Comparison of ENCODE assay signal across 9 mouse cellular contexts in the genomic region with DNA sequence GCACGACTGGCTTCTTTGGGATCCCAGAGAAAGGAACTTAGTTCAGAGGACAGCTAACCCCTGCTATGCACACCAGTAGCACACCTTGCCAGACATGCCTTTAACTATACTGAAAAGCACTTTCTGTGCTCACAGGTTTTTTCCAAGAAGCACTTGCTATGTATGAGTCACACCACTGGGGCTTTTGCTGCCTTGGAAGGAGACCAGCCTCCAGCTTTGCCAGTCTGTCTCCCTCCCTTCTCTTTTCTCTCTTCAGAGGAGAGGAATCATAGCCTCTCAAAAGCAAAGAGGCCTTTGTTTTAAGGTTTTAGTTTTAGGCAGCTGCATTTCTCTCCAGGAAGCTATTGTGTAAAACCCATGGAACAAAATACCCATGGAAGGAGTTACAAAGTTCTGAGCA. TPM values are rescaled to one million over a fixed set of nuclear protein-coding genes. Genes with fewer than 3 reads are reported as not detected.
DNase-seq lines count a peak whose midpoint lies in the region.
"Had no signal": no experiment of that assay in that cellular context is flagged by ENCODE, and none has a peak within 500 bp of the region (broad histone marks: within the 10 kb centered on the region; RNA-seq: fewer than 3 reads in every experiment).

No protein-coding gene starts in this region.

- intact Hi-C loops in heart, postnatal 10 days (cut with DNase I), result no loop called here

- DNase-seq in adrenal gland, adult 2 months, result peak; percentile 61
- no peak for DNase-seq in adrenal gland, adult 8-10 months
- DNase-seq in heart, postnatal 10 days, result peak; percentile 30 to 37
- no peak for DNase-seq in heart, postnatal 4 days
- DNase-seq in lung, postnatal 36 days, result peak; percentile 56
- DNase-seq in lung, postnatal 25 days (ENCODE audit: low spot score), result no peak
- DNase-seq in right cerebral cortex, postnatal 14 days, result peak; percentile 28
- no peak for DNase-seq in B cell, adult 2 months
- DNase-seq: midbrain, embryonic 14.5 days had no signal

RNA-seq across cellular contexts. Expression of gene Tubb2a, which starts 11.5 kb away (rescaled TPM):
- 10 to 100 TPM; 30.1 to 37.2 TPM for total RNA-seq in adrenal gland, adult 2 months (2021)
- polyA plus RNA-seq in adrenal gland, adult 2 months (2012; rRNA removed), result 74.7 and 93.5 TPM in 2 replicates
- 10 to 100 TPM; 21.4 to 34.1 (median 28.2) TPM for total RNA-seq in adrenal gland, adult 8-10 months (2022)
- 100 to 1,000 TPM; 114 to 117 TPM for total RNA-seq in heart, postnatal 10 days (2021)
- total RNA-seq in heart, postnatal 4 days (2021), result 100 to 1,000 TPM; 168 to 177 TPM

RNA-seq across cellular contexts. Expression of gene Bphl, which starts 29.0 kb away (rescaled TPM):
- total RNA-seq in adrenal gland, adult 2 months (2021), result 10 to 100 TPM; 74.9 to 75.1 TPM
- 57.4 and 61.2 TPM in 2 replicates for polyA plus RNA-seq in adrenal gland, adult 2 months (2012; rRNA removed)
- 100 to 1,000 TPM in 2 of 4 experiments, 10 to 100 TPM in 2; 91.3 to 124 (median 102) TPM for total RNA-seq in adrenal gland, adult 8-10 months (2022)
- 10 to 100 TPM; 30.4 to 33.8 TPM for total RNA-seq in heart, postnatal 10 days (2021)
- total RNA-seq in heart, postnatal 4 days (2021), result 10 to 100 TPM; 28.5 to 29.2 TPM

Comparison
In these comparisons a context has a peak if more than half of its experiments do, and no peak if none do; other contexts are left out.
1. DNase-seq: peak in adrenal gland, adult 2 months (single experiment), heart, postnatal 10 days (2 of 2), lung, postnatal 36 days (single experiment) and right cerebral cortex, postnatal 14 days (single experiment); none in adrenal gland, adult 8-10 months (single experiment), heart, postnatal 4 days (single experiment), lung, postnatal 25 days (single experiment) and B cell, adult 2 months (0 of 2).